24 mouse cellular contexts compared by ENCODE assay signal in the genomic region with DNA sequence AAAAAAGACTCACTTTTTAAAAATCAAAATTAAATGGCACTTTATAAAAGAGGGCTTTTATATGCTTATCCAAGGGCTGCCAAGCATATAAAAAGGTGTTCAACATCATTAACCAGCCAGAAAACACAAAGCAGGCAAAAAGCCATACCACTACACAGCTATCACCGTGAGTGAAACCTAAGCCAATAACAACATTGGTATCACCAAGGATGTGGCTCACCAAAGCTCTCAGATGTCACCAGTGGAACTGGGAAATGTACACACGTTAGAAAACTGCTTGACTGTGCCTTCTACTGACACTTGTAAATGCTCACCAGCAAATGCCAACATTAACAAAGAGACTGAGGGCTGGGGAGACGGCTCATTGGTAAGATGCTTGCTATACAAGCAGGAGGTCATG.
"Had no signal": no experiment of that assay in that cellular context is flagged by ENCODE, and none has a peak within 500 bp of the region (broad histone marks: within the 10 kb centered on the region; RNA-seq: fewer than 3 reads in every experiment).

No protein-coding gene starts in this region.

- H3K27me3 ChIP-seq: intestine, embryonic 15.5 days; liver, embryonic 13.5 days had no signal

- H3K4me3 ChIP-seq: gastrocnemius, adult 2 months; heart, embryonic 10.5 days; heart, embryonic 12.5 days; hindbrain, embryonic 10.5 days; hindbrain, embryonic 12.5 days; intestine, embryonic 15.5 days; left cerebral cortex, adult 2 months; limb, embryonic 10.5 days; limb, embryonic 12.5 days; liver, embryonic 13.5 days had no signal

- H3K27ac ChIP-seq: gastrocnemius, adult 2 months; heart, embryonic 10.5 days; hindbrain, embryonic 10.5 days; hindbrain, embryonic 12.5 days; hindbrain, embryonic 14.5 days; intestine, embryonic 15.5 days; left cerebral cortex, adult 2 months; limb, embryonic 10.5 days; limb, embryonic 12.5 days; liver, embryonic 13.5 days had no signal

- H3K4me2 ChIP-seq: heart, embryonic 12.5 days; hindbrain, embryonic 12.5 days; hindbrain, embryonic 14.5 days; intestine, embryonic 15.5 days; limb, embryonic 12.5 days; liver, embryonic 11.5 days; liver, embryonic 13.5 days had no signal

- DNase-seq: gastrocnemius, adult 2 months; gastrocnemius, postnatal 25 days; heart, adult 18-20 months; heart, postnatal 10 days; heart, postnatal 4 days; kidney, adult 11 months; kidney, adult 2 months; kidney, postnatal 14 days; kidney, postnatal 36 days; layer of hippocampus, adult 9-11 months; layer of hippocampus, postnatal 36 days; liver; liver, embryonic 13.5 days had no signal

- H3K9me3 ChIP-seq: heart, embryonic 10.5 days; heart, embryonic 12.5 days; hindbrain, embryonic 10.5 days; hindbrain, embryonic 12.5 days; intestine, embryonic 15.5 days; limb, embryonic 10.5 days; limb, embryonic 12.5 days; liver, embryonic 13.5 days had no signal

- H3K36me3 ChIP-seq: heart, embryonic 10.5 days; heart, embryonic 12.5 days; hindbrain, embryonic 10.5 days; hindbrain, embryonic 12.5 days; intestine, embryonic 15.5 days; limb, embryonic 10.5 days; limb, embryonic 12.5 days; liver, embryonic 13.5 days had no signal

- H3K9ac ChIP-seq: heart, embryonic 12.5 days; hindbrain, embryonic 12.5 days; hindbrain, embryonic 14.5 days; intestine, embryonic 15.5 days; limb, embryonic 12.5 days; liver, embryonic 13.5 days had no signal

- ATAC-seq: hindbrain, embryonic 16.5 days; intestine, embryonic 15.5 days had no signal
